Mouse (Mus musculus) neural tube, embryonic 13.5 days (tissue): ENCODE data around the gene Wnt7b. TPM values are rescaled to one million over a fixed set of nuclear protein-coding genes. Genes with fewer than 3 reads are reported as not detected.

ENCODE experiments used
- ATAC-seq: fragments of 200-750 bp; cut with Nextera tagmentation; 2 replicates; pipeline ENCODE4 v1.8.0; 2017; ENCODE audit warnings: low read depth, mild to moderate bottlenecking, moderate TSS enrichment, moderate library complexity
- H3K27ac ChIP-seq: fragments of 300-500 bp; sonication (generic); replicated peaks from 2 replicates; pipeline ENCODE4 v1.5.1; 2015; ENCODE audit warnings: moderate library complexity, mild to moderate bottlenecking, inconsistent platforms
- H3K27me3 ChIP-seq: fragments of 300-500 bp; sonication (generic); 2 replicates; pipeline ENCODE4 v1.6.1; 2015; ENCODE audit warnings: mild to moderate bottlenecking, inconsistent platforms
- H3K36me3 ChIP-seq: fragments of 300-500 bp; sonication (generic); 2 replicates; pipeline ENCODE4 v1.6.1; 2015; ENCODE audit warnings: mild to moderate bottlenecking, inconsistent platforms
- H3K4me1 ChIP-seq: fragments of 300-500 bp; sonication (generic); replicated peaks from 2 replicates; pipeline ENCODE4 v1.6.1; 2015; ENCODE audit warnings: inconsistent platforms
- H3K4me2 ChIP-seq: fragments of 300-500 bp; sonication (generic); 2 replicates; pipeline ENCODE4 v1.6.1; 2015; ENCODE audit warnings: inconsistent platforms, mild to moderate bottlenecking, moderate library complexity
- H3K4me3 ChIP-seq: fragments of 300-500 bp; sonication (generic); 2 replicates; pipeline ENCODE4 v1.5.1; 2015; ENCODE audit warnings: mild to moderate bottlenecking, inconsistent platforms
- H3K9ac ChIP-seq: fragments of 300-500 bp; sonication (generic); 2 replicates; pipeline ENCODE4 v1.6.1; 2015; ENCODE audit warnings: moderate library complexity, mild to moderate bottlenecking, inconsistent platforms
- H3K9me3 ChIP-seq: fragments of 300-500 bp; sonication (generic); 2 replicates; pipeline ENCODE4 v1.6.1; 2016; ENCODE audit warnings: inconsistent platforms
- WGBS: fragments of 180-500 bp; shearing (Covaris S2); methylation state at CpG from one replicate; pipeline ENCODE4 v1.1.7; 2015; 5-methylcytosine and 5-hydroxymethylcytosine counted together
- polyA plus RNA-seq: library from polyadenylated mRNA; unstranded; fragments of >200 nt; fragmentation: Nextera tagmentation; extraction: Ambion mirVana; gene quantifications from 2 replicates; pipeline ENCODE4 v1.2.1, GENCODE M21; 2015

Wnt7b gene
- polyA plus RNA-seq, 1 experiment from 2014 or later, result 34.2 TPM

DNA sequence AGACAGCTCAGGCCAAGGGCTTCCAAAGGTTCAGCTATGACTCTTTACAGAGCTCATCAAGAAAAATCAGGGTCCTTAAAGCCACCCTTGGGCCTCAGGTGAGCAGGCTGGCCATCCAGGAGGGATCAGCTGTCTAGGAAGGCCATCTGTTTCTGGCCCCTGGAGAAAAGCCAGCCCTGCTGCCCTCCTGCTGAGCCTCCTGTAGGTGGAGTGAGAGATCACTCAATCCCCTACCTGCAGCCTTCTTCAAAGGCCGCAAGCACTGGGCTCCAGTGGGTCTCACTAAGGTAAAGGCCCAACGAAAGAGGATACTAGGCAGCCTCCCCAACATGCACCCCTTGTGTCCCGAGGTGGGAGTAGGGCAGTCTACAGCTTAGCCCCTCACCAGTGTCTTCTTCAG is 50.2 kb downstream of the Wnt7b start:
- H3K9me3 ChIP-seq, result no peaks in the 10 kb centered on the region
- H3K4me3 ChIP-seq, result no peak overlapping the region
- 77% methylated on average over 3 of the region's 3 CpGs for WGBS
- H3K9ac ChIP-seq, result no peak overlapping the region
- no peak overlapping the region for H3K27ac ChIP-seq
- H3K27me3 ChIP-seq, result no peaks in the 10 kb centered on the region
- ATAC-seq, result no peak
- H3K4me2 ChIP-seq, result no peak overlapping the region
- no peaks in the 10 kb centered on the region for H3K36me3 ChIP-seq
- H3K4me1 ChIP-seq, result no peaks in the 10 kb centered on the region

DNA sequence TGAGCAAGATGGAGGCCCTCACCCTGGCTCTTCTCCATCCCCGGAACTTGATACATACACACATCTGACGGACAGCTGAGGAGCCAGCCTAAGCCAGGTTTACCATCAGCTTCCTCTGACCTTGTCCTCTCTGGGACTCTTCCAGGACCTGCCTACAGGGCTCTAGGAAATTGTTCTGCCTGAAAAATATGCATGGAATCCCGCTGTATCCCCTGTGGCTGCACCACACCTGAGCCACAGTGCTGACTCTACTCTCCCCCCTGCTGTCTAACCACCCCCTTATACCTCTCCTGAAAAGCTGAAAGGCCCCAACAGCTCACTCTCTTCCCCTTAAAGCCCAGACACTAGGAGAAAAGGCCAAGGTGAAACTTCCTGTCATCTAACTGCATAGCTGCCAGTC is 52.4 kb downstream of the Wnt7b start:
- Histone ChIP-seq H3K27ac (no peak overlapping the region), H3K4me3 (no peak overlapping the region), H3K9ac (no peak overlapping the region), H3K9me3 (no peaks in the 10 kb centered on the region), H3K4me2 (no peak overlapping the region), H3K36me3 (no peaks in the 10 kb centered on the region), H3K4me1 (peaks cover 3% of the 10 kb centered on the region; the same call in 1 of the 2 replicates), H3K27me3 (no peaks in the 10 kb centered on the region)
- WGBS, result 71% methylated on average over 3 of the region's 3 CpGs
- ATAC-seq, result no peak

DNA sequence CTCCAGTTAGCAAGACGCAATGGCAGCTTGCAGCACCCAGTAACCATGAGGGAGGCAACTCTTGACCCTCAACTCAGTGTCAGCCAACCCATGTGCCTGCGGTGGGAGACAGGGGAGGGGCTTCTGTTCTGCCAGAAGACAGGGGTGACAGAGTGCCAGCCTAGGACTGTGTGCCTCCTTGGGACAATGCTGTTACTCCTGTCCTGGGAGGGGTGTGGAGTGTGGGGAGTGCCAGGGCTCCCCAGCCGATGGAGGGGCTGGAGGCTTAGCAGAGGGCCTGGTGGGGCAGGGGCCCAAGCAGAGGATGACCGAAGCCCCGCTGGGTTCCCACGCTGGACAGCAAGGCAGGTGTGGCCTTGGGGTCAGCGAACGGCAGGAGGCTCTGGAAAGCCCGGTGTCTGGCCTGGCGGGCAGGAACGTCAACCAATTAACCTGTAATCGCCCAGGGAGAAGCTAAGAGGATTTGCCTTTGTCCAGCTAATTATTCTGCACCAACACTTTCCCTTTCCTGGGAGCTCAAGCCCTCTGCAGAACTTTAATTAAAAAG is 57.8 kb downstream of the Wnt7b start:
- no peaks in the 10 kb centered on the region for H3K36me3 ChIP-seq
- no peak for ATAC-seq
- 26% methylated on average over 12 of the region's 12 CpGs for WGBS

DNA sequence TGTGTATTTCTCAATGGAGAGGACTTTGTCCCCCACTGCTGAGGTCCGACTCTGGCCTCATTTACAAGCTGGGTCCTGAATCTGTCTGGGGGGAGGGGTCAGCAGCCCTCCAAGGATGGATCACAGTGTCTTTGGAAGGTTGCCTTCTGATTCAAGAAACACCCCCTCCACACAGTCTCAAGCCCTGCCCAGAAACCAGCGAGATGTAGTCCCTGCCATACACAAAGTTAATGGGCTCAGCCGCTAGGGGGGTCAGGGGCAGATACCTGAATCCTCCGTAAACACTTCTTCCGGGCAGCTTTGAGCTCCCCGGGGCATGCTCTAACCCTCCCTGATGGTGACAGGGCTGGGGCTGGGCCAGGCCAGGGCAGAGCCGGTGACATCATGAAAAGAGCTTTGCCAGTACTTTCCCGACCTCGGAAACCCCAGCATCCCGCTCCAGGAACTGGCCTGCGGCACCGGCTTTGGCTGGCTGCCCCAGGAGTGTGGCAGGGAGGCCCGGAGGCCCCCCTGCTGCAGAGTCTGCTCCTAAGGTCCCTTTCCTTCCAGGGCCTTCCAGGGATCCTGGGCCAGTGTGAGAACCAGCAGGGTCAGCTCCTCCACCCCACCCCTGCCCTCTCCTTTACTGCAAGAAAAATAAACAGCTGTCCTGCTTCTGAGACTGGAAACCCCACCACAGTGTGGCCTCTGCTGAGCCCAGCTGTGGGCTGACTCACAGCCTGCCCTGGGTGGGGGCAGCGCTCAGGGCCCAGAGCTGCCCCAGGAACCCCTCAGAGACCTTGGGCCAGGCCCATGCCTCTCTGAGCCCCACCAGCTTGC is 58.9 kb downstream of the Wnt7b start:
- H3K4me3 ChIP-seq, result no peak overlapping the region
- H3K9me3 ChIP-seq, result no peaks in the 10 kb centered on the region
- no peak overlapping the region for H3K9ac ChIP-seq
- peaks cover 24% of the 10 kb centered on the region for H3K4me1 ChIP-seq
- peaks cover 8% of the 10 kb centered on the region; the same call in 1 of the 2 replicates for H3K27me3 ChIP-seq
- H3K27ac ChIP-seq, result no peak overlapping the region
- 14% methylated on average over 14 of the region's 14 CpGs for WGBS
- H3K36me3 ChIP-seq, result no peaks in the 10 kb centered on the region
- 0 out of 2 replicates have a peak overlapping the region, but pooled peaks have one; percentile 17 for H3K4me2 ChIP-seq
- peak; percentile 48; the same call in 1 of the 2 replicates for ATAC-seq

More for the DNA sequence above, 57.8 kb downstream of the Wnt7b start:
- Histone ChIP-seq H3K4me2 (no peak overlapping the region), H3K4me1 (peaks cover 24% of the 10 kb centered on the region), H3K4me3 (no peak overlapping the region), H3K27ac (no peak overlapping the region), H3K9ac (no peak overlapping the region), H3K27me3 (peaks cover 8% of the 10 kb centered on the region; the same call in 1 of the 2 replicates), H3K9me3 (no peaks in the 10 kb centered on the region)

DNA sequence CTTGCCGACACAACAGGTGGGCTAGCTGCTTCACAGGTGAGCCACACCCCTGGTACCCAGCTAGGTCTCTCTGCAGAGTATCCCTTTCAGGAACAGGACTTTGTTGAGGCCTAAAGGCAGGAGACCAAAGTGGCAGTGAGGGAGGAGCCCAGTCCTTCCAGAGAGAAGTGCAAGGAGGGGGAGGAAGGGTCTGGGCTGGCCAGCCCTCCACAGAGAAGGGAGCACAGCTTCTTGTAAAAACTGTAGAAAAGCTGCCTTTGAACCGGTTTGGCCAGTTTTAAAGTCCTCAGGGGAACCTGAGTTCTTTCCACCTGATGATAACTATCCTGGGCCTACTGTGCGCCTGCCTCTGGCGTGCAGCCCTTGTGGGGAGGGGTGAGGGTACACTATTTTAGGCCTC is 62.8 kb downstream of the Wnt7b start:
- Histone ChIP-seq H3K9ac (no peak overlapping the region), H3K4me3 (no peak overlapping the region), H3K36me3 (no peaks in the 10 kb centered on the region), H3K4me1 (peaks cover 17% of the 10 kb centered on the region), H3K4me2 (no peak overlapping the region), H3K27me3 (peaks cover 6% of the 10 kb centered on the region; the same call in 1 of the 2 replicates), H3K27ac (no peak overlapping the region), H3K9me3 (no peaks in the 10 kb centered on the region)
- WGBS, result 72% methylated on average over 4 of the region's 4 CpGs
- no peak for ATAC-seq

DNA sequence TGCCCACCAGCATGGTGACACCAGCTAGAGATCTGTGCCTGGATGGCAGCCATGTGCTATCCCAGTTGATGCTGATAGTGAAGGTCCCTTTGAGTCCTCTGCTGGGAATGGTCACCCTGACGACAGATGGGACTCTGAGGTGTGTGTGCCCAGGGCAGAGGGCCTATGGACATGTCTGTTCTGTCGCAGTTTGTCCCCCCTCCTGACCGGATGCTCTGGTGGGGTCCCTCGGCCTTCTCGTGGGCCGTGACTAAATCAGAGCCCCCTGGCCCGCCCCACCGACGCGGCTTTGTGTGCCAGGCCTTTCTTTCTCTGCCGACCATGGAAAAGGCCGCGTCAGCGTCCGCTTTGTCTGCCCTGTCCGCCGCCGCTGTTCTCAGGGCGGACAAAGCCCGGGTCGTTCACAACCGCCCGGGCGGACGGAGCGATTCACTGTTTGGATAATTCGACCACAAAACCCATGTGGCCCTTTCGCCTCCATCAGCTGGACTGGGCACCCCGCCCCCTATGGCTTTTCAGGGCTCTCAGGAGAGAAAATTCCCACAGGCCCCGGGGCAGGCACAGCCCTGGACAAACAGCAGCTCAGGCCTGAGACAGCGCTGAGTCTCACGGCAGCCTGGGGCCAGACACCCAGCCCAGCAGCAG is 74.8 kb downstream of the Wnt7b start:
- 23% methylated on average over 32 of the region's 32 CpGs for WGBS
- H3K9me3 ChIP-seq, result no peaks in the 10 kb centered on the region
- H3K4me3 ChIP-seq, result no peak overlapping the region
- ATAC-seq, result peak; percentile 44; the same call in 1 of the 2 replicates
- H3K27ac ChIP-seq, result peak overlapping the region; percentile 70
- peaks cover 38% of the 10 kb centered on the region for H3K4me1 ChIP-seq
- peak overlapping the region; percentile 53 for H3K9ac ChIP-seq
- no peak overlapping the region; the same call in 1 of the 2 replicates for H3K4me2 ChIP-seq
- no peaks in the 10 kb centered on the region for H3K36me3 ChIP-seq
- no peaks in the 10 kb centered on the region for H3K27me3 ChIP-seq

DNA sequence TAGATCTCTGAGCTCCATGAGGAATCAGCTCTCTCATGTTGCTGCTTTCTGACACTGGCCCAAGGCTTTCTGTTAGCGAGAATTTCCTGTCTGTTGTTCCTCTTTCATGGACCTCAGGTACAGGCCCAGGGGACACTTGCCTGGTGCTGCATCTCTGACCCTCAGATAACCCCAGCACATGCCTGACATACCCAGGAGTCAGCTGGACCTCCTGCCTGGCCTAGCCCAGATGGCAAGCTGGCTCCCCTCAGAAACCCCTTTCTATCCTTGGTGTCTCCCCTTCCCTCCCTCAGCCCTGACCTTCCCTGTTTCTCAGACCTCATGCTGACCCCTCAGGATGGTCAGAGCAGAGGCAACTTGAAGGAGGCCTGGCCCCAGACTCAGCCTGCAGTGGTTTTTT is 75.6 kb downstream of the Wnt7b start:
- no peak overlapping the region for H3K4me2 ChIP-seq
- 81% methylated on average over 1 of the region's 1 CpGs for whole genome bisulfite sequencing
- no peak overlapping the region for H3K4me3 ChIP-seq
- no peak overlapping the region for H3K9ac ChIP-seq
- H3K27me3 ChIP-seq, result no peaks in the 10 kb centered on the region
- no peaks in the 10 kb centered on the region for H3K9me3 ChIP-seq
- no peaks in the 10 kb centered on the region for H3K36me3 ChIP-seq
- H3K4me1 ChIP-seq, result peaks cover 38% of the 10 kb centered on the region
- ATAC-seq, result no peak
- 0 out of 2 replicates have a peak overlapping the region, but pooled peaks have one; percentile 70 for H3K27ac ChIP-seq

DNA sequence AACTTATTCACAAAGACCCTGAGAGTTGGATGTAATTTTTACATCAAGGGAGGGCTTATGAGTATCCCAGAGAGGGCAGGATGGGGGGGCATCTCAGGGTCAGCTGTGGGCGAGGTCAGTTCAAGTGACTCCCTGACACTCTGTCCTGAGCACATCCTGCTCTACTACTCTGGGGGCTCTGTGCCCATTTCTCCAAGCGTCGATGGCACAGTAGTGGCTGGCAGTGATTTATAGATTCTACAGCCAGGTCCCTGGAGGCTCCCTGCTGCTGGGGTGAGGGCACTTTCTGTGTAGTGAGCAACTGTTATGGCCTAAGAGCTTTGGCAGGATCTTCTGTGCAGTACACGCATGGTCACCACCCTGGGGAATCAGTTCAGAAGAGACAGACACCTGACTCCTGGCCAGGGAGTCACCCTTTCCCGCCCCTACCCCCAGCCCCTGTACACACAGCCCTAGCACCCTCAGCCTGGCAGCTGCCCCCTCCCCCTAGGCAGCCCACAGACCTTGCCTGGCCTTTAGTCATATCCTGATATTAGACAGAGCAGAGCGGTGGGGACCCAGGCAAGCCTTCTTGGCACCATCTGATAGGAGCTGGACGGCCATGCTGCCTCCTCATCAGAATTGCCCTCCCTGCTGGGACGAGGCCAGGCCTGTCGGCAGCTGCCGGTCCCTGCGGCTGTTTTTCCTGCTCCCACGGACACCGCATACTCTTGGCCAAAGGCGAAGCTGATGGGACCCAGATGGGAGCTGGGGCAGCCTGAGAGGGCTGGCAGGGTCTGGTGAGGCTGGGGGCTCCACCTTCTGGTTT is 77.0 kb downstream of the Wnt7b start:
- H3K36me3 ChIP-seq, result no peaks in the 10 kb centered on the region
- H3K4me2 ChIP-seq, result no peak overlapping the region
- peak; percentile 57 for ATAC-seq
- no peaks in the 10 kb centered on the region for H3K27me3 ChIP-seq
- H3K9ac ChIP-seq, result peak overlapping the region; percentile 6; the same call in 1 of the 2 replicates
- H3K4me3 ChIP-seq, result no peak overlapping the region
- 19% methylated on average over 14 of the region's 14 CpGs for WGBS
- no peaks in the 10 kb centered on the region for H3K9me3 ChIP-seq
- peak overlapping the region; percentile 50 for H3K27ac ChIP-seq
- peaks cover 38% of the 10 kb centered on the region for H3K4me1 ChIP-seq

DNA sequence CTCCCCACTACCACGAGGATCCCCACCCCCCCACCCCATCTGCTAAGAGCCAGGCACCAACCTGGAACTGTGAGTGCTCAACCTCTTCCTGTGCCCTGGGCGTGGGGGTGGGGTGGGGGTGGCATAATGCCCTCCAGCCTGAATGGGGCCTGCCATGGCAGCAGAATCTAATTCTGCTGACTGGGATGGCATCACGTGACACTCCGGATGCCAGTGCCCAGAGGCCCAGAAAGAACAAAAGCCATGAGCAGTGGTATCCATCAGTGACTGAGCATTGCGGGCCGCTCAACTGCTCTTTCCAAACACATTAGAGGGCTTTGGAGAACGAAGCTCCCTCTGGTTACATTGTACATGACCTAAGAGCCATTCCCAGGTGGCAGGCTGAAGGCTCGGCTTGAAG is 79.1 kb downstream of the Wnt7b start, which contains the start of gene 7530416G11Rik:
TSS of gene 7530416G11Rik (minus strand) at position 101 of the 400 bp plus-strand sequence.
- no peaks in the 10 kb centered on the region for H3K9me3 ChIP-seq
- 80% methylated on average over 8 of the region's 8 CpGs for whole genome bisulfite sequencing
- no peak within 1 kb of the TSS for H3K27ac ChIP-seq
- no peak for ATAC-seq
- H3K9ac ChIP-seq, result no peak within 1 kb of the TSS
- no peaks in the 10 kb centered on the region for H3K36me3 ChIP-seq
- no peaks in the 10 kb centered on the region for H3K27me3 ChIP-seq
- H3K4me1 ChIP-seq, result peaks cover 45% of the 10 kb centered on the region
- H3K4me3 ChIP-seq, result no peak within 1 kb of the TSS
- H3K4me2 ChIP-seq, result no peak within 1 kb of the TSS

DNA sequence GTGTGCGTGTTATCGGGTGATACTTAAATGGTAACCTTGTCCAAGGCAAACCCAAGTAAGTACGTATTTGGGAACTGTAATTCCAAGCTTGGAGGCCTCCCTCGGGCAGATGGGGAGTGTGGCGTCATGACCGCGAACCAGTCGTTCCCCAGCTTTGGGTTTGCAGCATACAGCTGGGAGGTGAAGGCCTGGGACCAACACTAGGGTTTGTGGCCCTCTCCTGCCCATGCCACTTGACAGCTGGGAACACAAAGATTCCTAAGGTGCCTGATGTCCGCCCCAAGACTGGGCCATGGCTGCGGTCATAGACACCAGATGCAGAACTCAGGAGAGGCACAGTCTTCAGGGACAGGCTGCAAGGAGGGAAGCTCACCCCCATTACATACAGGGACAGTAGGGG is 82.0 kb downstream of the Wnt7b start:
- Histone ChIP-seq H3K4me2 (no peak overlapping the region), H3K4me1 (peaks cover 27% of the 10 kb centered on the region), H3K27me3 (no peaks in the 10 kb centered on the region), H3K9ac (no peak overlapping the region), H3K9me3 (no peaks in the 10 kb centered on the region), H3K27ac (no peak overlapping the region), H3K36me3 (no peaks in the 10 kb centered on the region), H3K4me3 (no peak overlapping the region)
- ATAC-seq, result no peak
- 83% methylated on average over 10 of the region's 10 CpGs for WGBS

DNA sequence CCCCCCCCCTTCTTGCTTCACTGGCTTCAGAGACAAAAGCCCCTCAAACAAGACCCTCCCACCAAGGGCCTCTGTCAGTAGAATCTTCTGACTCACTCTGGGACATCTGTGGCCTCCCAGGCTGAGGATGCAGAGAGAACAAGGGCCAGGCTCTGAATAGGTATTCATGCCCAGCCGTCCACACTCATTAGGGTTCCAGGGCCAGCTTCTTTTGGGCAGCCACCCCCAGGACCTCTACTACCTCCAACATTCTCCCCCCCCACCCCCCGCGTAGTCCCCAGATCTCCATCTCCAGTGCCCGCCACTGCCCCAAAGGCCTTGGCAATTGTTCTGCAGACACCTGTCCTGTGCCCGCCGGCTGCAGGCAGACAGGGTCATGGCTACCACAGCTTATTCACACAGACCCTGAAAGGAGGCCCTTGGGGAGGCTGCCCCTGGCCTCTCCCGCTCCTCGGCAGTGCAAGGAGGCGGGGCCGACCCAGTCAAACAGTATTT is 84.2 kb downstream of the Wnt7b start:
- H3K4me3 ChIP-seq, result no peak overlapping the region
- peaks cover 40% of the 10 kb centered on the region for H3K4me1 ChIP-seq
- no peaks in the 10 kb centered on the region for H3K36me3 ChIP-seq
- peak overlapping the region; percentile 18; the same call in 1 of the 2 replicates for H3K4me2 ChIP-seq
- ATAC-seq, result peak; percentile 68
- H3K27me3 ChIP-seq, result no peaks in the 10 kb centered on the region
- H3K27ac ChIP-seq, result peak overlapping the region; percentile 59
- no peaks in the 10 kb centered on the region for H3K9me3 ChIP-seq
- 10% methylated on average over 10 of the region's 10 CpGs for WGBS
- no peak overlapping the region for H3K9ac ChIP-seq
